Mouse (Mus musculus) megakaryocyte, embryonic 14.5 days (primary cell): ENCODE results near the gene Srd5a3. TPM values are rescaled to one million over a fixed set of nuclear protein-coding genes. Genes with fewer than 3 reads are reported as not detected.

Experiments used
- H3K27me3 ChIP-seq: replicated peaks from 2 replicates; pipeline ENCODE3; 2012; ENCODE audit warnings: inconsistent platforms
- H3K36me3 ChIP-seq: replicated peaks from 2 replicates; pipeline ENCODE3; 2012; ENCODE audit warnings: low read length, inconsistent platforms, mixed read lengths
- H3K4me1 ChIP-seq: 2 replicates; pipeline ENCODE4 v1.6.1; 2012; ENCODE audit warnings: inconsistent platforms
- H3K4me3 ChIP-seq: replicated peaks from 2 replicates; pipeline ENCODE3; 2012; ENCODE audit warnings: moderate library complexity, mild to moderate bottlenecking, inconsistent platforms
- H3K9me3 ChIP-seq: 2 replicates; pipeline ENCODE4 v1.6.1; 2012; ENCODE audit warnings: inconsistent platforms
- FLI1 ChIP-seq: IDR thresholded peaks from 2 replicates; pipeline ENCODE4 v1.6.1; 2012; ENCODE audit warnings: low read length, inconsistent platforms, mixed read lengths
- GATA1 ChIP-seq: IDR thresholded peaks from 3 replicates; pipeline ENCODE4 v1.6.1; 2012; ENCODE audit warnings: mixed read lengths, low read length, inconsistent platforms, borderline replicate concordance
- polyA plus RNA-seq: library from polyadenylated mRNA; stranded (reverse); fragments of >175 nt; gene quantifications from 2 replicates; pipeline ENCODE4 v1.2.3, GENCODE M21; 2012; ENCODE audit warnings: low replicate concordance; ENCODE audit not compliant: insufficient read depth

Srd5a3 gene
- polyA plus RNA-seq, 1 experiment = 53.2 TPM

DNA sequence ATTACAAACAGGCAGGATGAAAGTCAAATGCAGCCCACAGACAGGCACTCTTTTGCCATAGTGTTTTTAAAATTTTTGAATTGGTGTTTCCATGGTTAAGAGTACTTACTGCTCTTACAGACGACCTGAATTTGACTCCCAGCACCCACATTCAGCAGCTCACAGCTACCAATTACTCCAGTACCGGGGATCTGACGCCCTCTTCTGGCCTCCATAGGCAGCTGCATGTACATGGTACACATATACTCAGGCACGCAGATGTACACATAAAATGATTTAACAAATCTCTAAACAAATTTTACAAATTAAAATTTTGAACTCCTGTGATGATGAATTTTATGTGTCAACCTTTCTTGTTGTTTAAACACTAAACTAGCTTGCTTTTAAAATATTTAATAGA, 30.5 kb downstream of the Srd5a3 start:
- TF ChIP-seq GATA1 (no peak), FLI1 (no peak)
- Histone ChIP-seq H3K4me1 (peaks cover 4% of the 10 kb centered on the region), H3K36me3 (peaks cover 7% of the 10 kb centered on the region), H3K27me3 (peaks cover 1% of the 10 kb centered on the region), H3K9me3 (peaks cover 7% of the 10 kb centered on the region), H3K4me3 (no peak overlapping the region)

DNA sequence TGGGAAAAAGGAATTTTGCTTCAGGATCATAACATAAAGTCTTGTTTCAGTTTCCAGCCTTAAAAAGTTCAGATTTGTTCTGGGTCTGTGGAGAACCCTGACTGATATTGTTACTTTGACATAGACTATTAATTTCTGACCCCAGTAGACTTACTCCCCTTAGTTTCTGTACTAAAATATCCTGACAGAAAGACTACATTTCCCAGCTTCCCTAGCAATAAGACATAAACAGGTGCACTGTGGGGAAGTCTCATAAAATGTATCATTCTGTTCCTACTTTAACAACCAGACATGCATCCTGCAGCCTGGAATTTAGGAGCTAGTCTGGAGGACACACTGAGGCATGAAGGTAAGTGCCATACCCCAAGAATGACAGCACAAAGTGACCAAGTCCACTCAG, 31.0 kb downstream of the Srd5a3 start:
- peaks cover 4% of the 10 kb centered on the region for H3K4me1 ChIP-seq
- no peak for TF ChIP-seq FLI1
- no peak for TF ChIP-seq GATA1
- H3K36me3 ChIP-seq = peaks cover 7% of the 10 kb centered on the region
- H3K27me3 ChIP-seq = no peaks in the 10 kb centered on the region
- H3K9me3 ChIP-seq = peaks cover 7% of the 10 kb centered on the region
- H3K4me3 ChIP-seq = no peak overlapping the region

DNA sequence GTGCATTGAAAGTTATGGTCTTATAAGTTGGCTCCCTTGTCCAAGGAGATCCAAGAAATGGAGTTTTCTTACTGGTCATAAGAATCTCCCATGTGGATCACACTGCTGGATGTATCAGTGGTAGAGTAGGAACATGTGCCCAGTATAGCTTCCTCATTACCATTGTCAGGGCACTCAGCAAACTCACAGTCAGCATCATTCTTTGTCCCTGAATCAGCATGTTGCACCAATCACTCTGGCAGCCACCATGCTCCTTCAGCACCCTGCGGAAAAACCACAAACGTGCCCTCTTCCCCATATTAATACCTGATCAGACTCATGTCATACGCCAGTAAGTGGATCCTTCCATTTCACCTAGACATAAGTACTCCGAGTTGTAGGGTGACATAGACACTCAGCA, 35.0 kb downstream of the Srd5a3 start:
- H3K4me3 ChIP-seq = peak overlapping the region; percentile 4
- no peak for TF ChIP-seq GATA1
- TF ChIP-seq FLI1 = no peak
- H3K27me3 ChIP-seq = no peaks in the 10 kb centered on the region
- no peaks in the 10 kb centered on the region for H3K36me3 ChIP-seq
- no peaks in the 10 kb centered on the region for H3K9me3 ChIP-seq
- peaks cover 16% of the 10 kb centered on the region for H3K4me1 ChIP-seq

DNA sequence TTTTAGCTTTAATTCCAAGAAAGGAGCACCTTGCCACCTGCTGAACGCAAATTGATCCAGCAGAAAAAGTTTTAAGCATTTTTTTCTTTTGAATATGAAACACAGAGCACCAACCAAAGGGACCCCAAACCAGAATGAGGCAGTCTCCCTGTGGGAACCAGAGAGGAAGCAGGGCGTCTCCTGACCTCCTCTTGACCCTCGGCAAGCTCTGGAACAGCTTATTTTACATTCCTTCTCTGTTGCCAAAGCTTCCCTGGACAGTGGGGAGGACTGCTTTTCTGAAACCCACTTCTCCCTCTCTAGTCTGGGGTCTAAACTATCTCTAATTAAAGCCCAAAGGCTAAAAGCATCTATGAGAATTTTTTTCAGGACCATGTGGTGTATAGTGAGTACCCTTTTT, 36.3 kb downstream of the Srd5a3 start:
- H3K36me3 ChIP-seq = no peaks in the 10 kb centered on the region
- no peak for TF ChIP-seq FLI1
- H3K9me3 ChIP-seq = no peaks in the 10 kb centered on the region
- no peaks in the 10 kb centered on the region for H3K27me3 ChIP-seq
- peaks cover 16% of the 10 kb centered on the region for H3K4me1 ChIP-seq
- no peak overlapping the region for H3K4me3 ChIP-seq

DNA sequence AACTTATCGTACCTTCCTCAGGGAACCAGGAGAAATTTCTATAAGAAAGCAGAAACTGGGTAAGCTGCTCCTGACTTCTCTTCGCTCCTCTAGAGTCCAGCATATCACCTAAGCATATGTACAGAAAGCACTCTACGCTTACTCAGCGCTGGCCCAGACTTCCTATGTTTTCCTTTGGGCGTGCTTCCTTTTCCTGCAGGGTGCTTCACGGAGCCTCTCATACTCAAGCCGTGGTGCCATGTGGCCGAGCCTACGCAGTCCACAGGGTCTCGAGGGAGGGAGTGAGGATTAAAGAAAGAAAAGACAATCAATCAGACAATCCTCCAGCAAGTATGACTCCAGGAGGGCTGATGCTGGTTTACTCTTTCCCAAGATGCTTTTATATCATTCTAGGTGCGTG, 36.8 kb downstream of the Srd5a3 start:
- Histone ChIP-seq H3K4me3 (no peak overlapping the region), H3K27me3 (no peaks in the 10 kb centered on the region), H3K36me3 (no peaks in the 10 kb centered on the region), H3K4me1 (peaks cover 16% of the 10 kb centered on the region), H3K9me3 (no peaks in the 10 kb centered on the region)
- TF ChIP-seq GATA1 (no peak), FLI1 (no peak)

DNA sequence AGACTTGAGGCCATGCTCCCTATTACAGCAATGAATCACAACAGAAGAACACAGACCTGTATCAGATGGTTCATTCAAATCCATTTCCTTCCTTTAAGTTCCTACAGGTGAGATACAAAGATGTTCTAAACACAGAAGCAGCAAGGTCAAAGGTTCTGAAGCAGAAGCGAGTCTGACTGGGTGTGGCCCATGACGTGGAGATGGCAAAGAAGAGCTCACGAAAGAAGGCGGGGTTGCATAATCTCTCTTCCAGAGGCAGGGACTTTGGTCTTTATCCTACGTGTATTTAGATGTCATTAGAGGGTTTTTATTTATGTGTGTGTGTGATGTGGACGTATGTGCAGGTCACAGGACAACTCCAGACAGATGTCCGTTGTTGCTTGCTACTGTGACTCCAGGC, 37.6 kb downstream of the Srd5a3 start:
- no peak for TF ChIP-seq FLI1
- TF ChIP-seq GATA1 = no peak
- Histone ChIP-seq H3K4me3 (no peak overlapping the region), H3K27me3 (no peaks in the 10 kb centered on the region), H3K36me3 (no peaks in the 10 kb centered on the region), H3K9me3 (no peaks in the 10 kb centered on the region), H3K4me1 (peaks cover 22% of the 10 kb centered on the region)

DNA sequence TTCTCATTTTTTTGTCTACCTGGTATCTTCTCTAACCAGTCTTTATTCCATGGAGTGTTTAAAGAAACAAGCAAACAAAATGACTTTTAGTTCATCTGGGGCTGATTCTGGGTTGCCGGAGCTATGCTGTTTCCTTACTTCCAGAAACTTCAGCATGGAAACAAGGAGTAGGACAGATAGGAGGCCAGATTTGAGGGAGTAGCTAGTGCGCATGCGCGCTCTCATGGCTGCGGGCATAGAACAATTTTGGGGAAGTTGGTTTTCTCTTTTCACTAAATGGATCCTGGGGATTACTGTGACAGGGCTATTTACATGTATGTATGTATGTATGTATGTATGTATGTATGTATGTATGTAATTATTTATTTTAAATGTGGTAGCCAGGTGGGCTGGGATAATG, 39.1 kb downstream of the Srd5a3 start:
- Histone ChIP-seq H3K9me3 (no peaks in the 10 kb centered on the region), H3K36me3 (no peaks in the 10 kb centered on the region), H3K4me1 (peaks cover 32% of the 10 kb centered on the region), H3K27me3 (no peaks in the 10 kb centered on the region), H3K4me3 (no peak overlapping the region)
- TF ChIP-seq GATA1 = no peak
- TF ChIP-seq FLI1 = no peak

DNA sequence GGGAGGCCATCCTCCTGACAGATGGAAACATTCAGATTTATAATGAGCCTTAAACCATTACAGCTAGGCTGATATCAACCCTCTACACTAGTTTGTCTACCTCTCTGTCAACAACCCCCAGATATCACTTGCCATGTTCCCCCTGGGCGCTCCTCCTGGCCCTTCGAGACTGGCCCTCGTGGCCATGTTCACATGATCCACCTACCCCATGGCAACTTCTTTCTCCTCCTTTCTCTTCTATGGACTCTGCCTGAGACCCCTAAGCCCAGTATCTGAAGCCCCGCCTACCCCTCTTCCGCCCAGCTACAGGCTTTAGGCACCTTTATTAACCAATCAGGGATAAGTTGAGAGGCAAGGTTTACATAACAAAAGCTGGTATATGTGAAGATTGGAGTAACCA, 39.7 kb downstream of the Srd5a3 start:
- H3K4me3 ChIP-seq = no peak overlapping the region
- no peaks in the 10 kb centered on the region for H3K9me3 ChIP-seq
- no peaks in the 10 kb centered on the region for H3K27me3 ChIP-seq
- TF ChIP-seq GATA1 = no peak
- TF ChIP-seq FLI1 = no peak
- H3K4me1 ChIP-seq = peaks cover 32% of the 10 kb centered on the region
- H3K36me3 ChIP-seq = no peaks in the 10 kb centered on the region

DNA sequence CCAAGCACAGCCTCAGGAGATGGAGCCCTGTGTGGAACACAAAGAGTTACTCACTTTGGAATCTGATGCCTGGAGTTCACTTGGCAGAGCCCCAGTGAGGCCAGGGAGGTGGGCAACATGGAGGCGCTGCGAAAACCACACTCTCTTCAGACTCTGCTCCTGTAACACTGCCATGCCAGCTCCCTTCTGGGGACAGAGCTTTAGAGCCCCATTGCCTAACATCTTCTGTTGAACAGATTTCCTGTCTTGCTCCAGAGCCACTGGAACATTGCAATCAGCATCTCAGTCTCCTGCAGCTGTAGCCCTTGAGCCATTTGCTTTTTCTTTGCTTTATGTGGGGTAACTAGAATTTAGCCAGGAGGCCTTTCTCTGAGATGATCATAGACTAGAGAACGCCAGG, 42.3 kb downstream of the Srd5a3 start:
- Histone ChIP-seq H3K4me3 (no peak overlapping the region), H3K27me3 (no peaks in the 10 kb centered on the region), H3K9me3 (no peaks in the 10 kb centered on the region), H3K4me1 (peaks cover 39% of the 10 kb centered on the region), H3K36me3 (peaks cover 13% of the 10 kb centered on the region)
- no peak for TF ChIP-seq GATA1
- TF ChIP-seq FLI1 = no peak

DNA sequence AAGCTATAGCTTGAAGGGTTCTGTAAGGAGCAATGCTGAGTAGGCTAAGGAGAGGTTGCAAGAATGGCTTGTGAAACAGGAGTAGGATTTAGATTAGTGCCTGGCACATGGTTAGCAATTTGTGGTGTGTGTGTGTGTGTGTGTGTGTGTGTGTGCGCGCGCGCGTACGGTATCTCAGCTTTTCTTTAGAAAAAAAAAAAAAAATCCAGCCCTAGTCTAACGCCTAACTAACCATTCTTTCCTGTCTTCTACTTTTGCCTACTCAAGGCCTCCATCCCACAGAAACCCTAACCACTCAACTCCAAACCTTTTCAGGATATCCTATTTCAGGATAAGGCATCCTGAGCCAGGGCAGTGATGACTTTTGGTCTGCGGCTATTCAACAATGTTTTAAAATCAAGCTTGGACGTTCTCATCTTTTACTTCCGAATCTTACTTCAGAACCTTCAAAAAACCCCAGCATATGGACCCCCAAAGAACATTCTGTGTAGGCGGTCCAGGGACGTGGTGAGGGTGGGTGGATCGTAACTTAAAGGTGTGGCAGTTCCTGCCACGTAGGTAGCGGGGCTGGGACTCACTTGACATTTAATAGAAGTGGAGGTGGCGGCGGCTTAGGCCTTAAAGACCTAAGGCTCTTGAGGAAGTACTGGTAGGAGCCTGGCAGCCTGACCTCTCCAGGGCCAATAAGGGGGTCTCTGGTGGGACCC, 43.1 kb downstream of the Srd5a3 start:
- Histone ChIP-seq H3K36me3 (peaks cover 21% of the 10 kb centered on the region), H3K9me3 (no peaks in the 10 kb centered on the region), H3K4me3 (peak overlapping the region; percentile 95), H3K4me1 (peaks cover 47% of the 10 kb centered on the region), H3K27me3 (no peaks in the 10 kb centered on the region)
- TF ChIP-seq GATA1 (no peak), FLI1 (no peak)
